Mouse (Mus musculus) spleen, postnatal 14 days (tissue): Measurements from ENCODE around the gene Mtmr12.
"Not testable (repeated sequence)": the region's sequence is repeated elsewhere in the genome, so short reads cannot be mapped to it uniquely, and the experiment has no call there.

Source experiments
- DNase-seq, 2 experiments: peaks; one replicate each; pipeline ENCODE4 v3.0.0; 2021 to 2022; ENCODE audit warnings: low spot score in 2 of 2

The Mtmr12 gene

GRCm38 (mm10) chr15:12204319-12205159 is at the start of gene Mtmr12:
TSS of gene Mtmr12 (plus strand) at chr15:12205028.
- DNase-seq = peak; percentile 100

- DNase-seq = no peak
Observed at GRCm38 (mm10) chr15:12178126-12178525, 26.7 kb upstream of the Mtmr12 start.

GRCm38 (mm10) chr15:12181181-12181805 is 23.5 kb upstream of the Mtmr12 start:
- DNase-seq = not testable (repeated sequence)

GRCm38 (mm10) chr15:12193880-12194816 is 10.7 kb upstream of the Mtmr12 start:
- DNase-seq = no peak

GRCm38 (mm10) chr15:12194817-12195735 is 9.8 kb upstream of the Mtmr12 start:
- DNase-seq = no peak

- no peak for DNase-seq
Observed at GRCm38 (mm10) chr15:12195966-12196365, 8.9 kb upstream of the Mtmr12 start.

GRCm38 (mm10) chr15:12196410-12197191 is 8.2 kb upstream of the Mtmr12 start:
- peak in 1 of 2 experiments; percentile 54 for DNase-seq

- DNase-seq = no peak
Observed at GRCm38 (mm10) chr15:12197361-12197760, 7.5 kb upstream of the Mtmr12 start.

- DNase-seq = no peak
Observed at GRCm38 (mm10) chr15:12200021-12200420, 4.8 kb upstream of the Mtmr12 start.

GRCm38 (mm10) chr15:12201856-12202255 is 3.0 kb upstream of the Mtmr12 start:
- no peak for DNase-seq

GRCm38 (mm10) chr15:12202456-12202855 is 2.4 kb upstream of the Mtmr12 start:
- no peak for DNase-seq

GRCm38 (mm10) chr15:12203008-12203407 is 1.8 kb upstream of the Mtmr12 start:
- not testable (repeated sequence) for DNase-seq

GRCm38 (mm10) chr15:12203512-12204318 is 1.1 kb upstream of the Mtmr12 start:
- no peak for DNase-seq

GRCm38 (mm10) chr15:12205160-12205901 is 503 bp downstream of the Mtmr12 start:
- peak in 1 of 2 experiments; percentile 26 for DNase-seq

GRCm38 (mm10) chr15:12205902-12206645 is 1.2 kb downstream of the Mtmr12 start:
- no peak for DNase-seq

GRCm38 (mm10) chr15:12206646-12207222 is 1.9 kb downstream of the Mtmr12 start:
- DNase-seq = no peak

GRCm38 (mm10) chr15:12207556-12208090 is 2.8 kb downstream of the Mtmr12 start:
- DNase-seq = no peak
